Mouse (Mus musculus) cerebellum, adult 2 months (tissue): ENCODE results near the gene Rundc1. TPM values are rescaled to one million over a fixed set of nuclear protein-coding genes. Genes with fewer than 3 reads are reported as not detected.
"Not testable (repeated sequence)": the region's sequence is repeated elsewhere in the genome, so short reads cannot be mapped to it uniquely, and the experiment has no call there.

Experiments used
- DNase-seq, 2 experiments: peaks; one replicate each; pipeline ENCODE4 v3.0.0; 2021
- H3K27ac ChIP-seq: fragments of 200-500 bp; 2 replicates; pipeline ENCODE4 v1.5.1; 2012; ENCODE audit warnings: low read length, control low read depth, inconsistent platforms; ENCODE audit not compliant: insufficient read depth
- H3K27me3 ChIP-seq: fragments of 200-500 bp; 2 replicates; pipeline ENCODE4 v1.6.1; 2012; ENCODE audit warnings: inconsistent platforms, mild to moderate bottlenecking, low read length, moderate library complexity; ENCODE audit not compliant: control insufficient read depth, insufficient read depth
- H3K4me1 ChIP-seq: fragments of 200-500 bp; 2 replicates; pipeline ENCODE4 v1.6.1; 2011; ENCODE audit warnings: low read length; ENCODE audit not compliant: control insufficient read depth, insufficient read depth
- H3K4me3 ChIP-seq: fragments of 200-500 bp; replicated peaks from 2 replicates; pipeline ENCODE3; 2011; ENCODE audit warnings: mild to moderate bottlenecking, low read depth, low read length, control low read depth; ENCODE audit not compliant: insufficient read depth
- CTCF ChIP-seq: fragments of 200-500 bp; IDR thresholded peaks from 2 replicates; pipeline ENCODE4 v1.5.1; 2011; ENCODE audit warnings: low read depth, mild to moderate bottlenecking, control low read depth, low read length, moderate library complexity, borderline replicate concordance; ENCODE audit not compliant: insufficient read depth
- POLR2A ChIP-seq: fragments of 200-500 bp; IDR thresholded peaks from 2 replicates; pipeline ENCODE4 v1.6.1; 2011; ENCODE audit warnings: low read length, control low read depth, borderline replicate concordance; ENCODE audit not compliant: insufficient read depth
- WGBS: fragments of 180-500 bp; shearing (Covaris S2); methylation state at CpG from one replicate; pipeline ENCODE4 v1.1.7; 2018; 5-methylcytosine and 5-hydroxymethylcytosine counted together
- polyA plus RNA-seq: library from polyadenylated mRNA; depleted of rRNA; stranded (reverse); fragments of >200 nt; gene quantifications from 2 replicates; pipeline ENCODE4 v1.2.3, GENCODE M21; 2012; rRNA removed

The Rundc1 gene
- polyA plus RNA-seq, result 31.8 and 32.0 TPM in 2 replicates

DNA sequence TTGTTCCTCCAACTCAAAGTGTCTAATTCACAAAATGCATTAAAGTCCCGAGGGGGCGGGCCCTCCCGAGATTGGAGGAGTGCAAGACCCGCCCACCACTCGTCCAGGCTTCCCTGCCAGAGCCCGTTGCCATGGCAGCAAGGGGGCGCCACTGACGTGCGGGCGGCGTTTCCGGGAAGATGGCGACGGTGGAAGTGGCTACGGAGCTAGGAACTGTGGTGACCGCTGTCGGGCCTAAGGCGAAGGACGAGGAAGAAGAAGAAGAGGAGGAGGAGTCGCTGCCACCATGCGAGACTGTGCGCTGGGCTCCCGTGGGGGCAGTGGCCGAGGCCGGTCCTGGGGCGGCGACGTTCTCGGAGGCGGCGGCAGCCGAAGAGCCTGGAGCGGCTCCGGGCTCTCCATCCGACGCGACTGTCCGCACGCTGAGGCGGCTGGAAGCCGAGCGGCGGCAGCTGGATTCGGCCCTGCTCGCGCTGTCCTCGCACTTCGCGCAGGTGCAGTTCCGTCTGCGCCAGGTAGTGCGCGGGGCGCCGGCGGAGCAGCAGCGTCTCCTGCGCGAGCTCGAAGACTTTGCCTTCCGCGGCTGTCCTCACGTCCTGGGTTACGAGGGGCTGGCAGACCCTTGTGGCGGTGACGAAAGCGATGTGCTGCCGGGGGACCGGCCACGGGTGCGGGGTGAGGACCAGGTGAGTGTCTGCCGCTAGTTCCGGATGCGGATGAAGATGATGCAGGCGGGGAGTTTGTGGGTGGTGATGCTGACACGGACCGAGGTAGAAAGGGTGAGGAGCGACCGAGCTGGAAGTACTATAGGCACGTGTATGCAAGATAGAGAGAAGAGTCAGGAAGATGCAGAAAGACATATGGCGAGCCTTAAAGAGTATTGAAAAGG lies at the start of gene Rundc1, which contains the start of gene Ptges3l:
TSS of gene Rundc1 (plus strand) at position 161 of the 889 bp plus-strand sequence.
TSS of gene Ptges3l (minus strand) at position 409 of the 889 bp plus-strand sequence.
- no peak; the same call in 1 of the 2 replicates for TF ChIP-seq CTCF
- TF ChIP-seq POLR2A, result peak; percentile 76; the same call in 1 of the 2 replicates
- H3K4me3 ChIP-seq, result peak within 1 kb of the TSS; percentile 98
- H3K4me1 ChIP-seq, result peaks cover 9% of the 10 kb centered on the region
- under 1% methylated on average over 81 of the region's 81 CpGs for WGBS
- H3K27ac ChIP-seq, result peak within 1 kb of the TSS; percentile 78
- peak; percentile 95 to 97 for DNase-seq
- no peaks in the 10 kb centered on the region for H3K27me3 ChIP-seq

DNA sequence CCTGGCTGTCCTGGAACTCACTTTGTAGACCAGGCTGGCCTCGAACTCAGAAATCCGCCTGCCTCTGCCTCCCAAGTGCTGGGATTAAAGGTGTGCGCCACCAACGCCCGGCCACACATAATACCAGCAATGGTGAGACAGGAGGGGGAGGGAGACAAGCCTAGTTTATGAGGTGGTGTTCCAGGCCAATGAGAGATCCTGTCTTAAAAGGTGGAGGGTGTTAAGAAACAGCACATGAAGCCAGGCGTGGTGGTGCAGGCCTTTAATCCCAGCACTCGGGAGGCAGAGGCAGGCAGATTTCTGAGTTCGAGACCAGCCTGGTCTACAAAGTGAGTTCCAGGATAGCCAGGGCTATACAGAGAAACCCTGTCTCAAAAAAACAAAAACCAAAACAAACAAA lies 46.7 kb upstream of the Rundc1 start:
- WGBS, result 90% methylated on average over 8 of the region's 8 CpGs
- not testable (repeated sequence) for H3K27ac ChIP-seq, H3K4me1 ChIP-seq, H3K4me3 ChIP-seq, H3K27me3 ChIP-seq, DNase-seq

DNA sequence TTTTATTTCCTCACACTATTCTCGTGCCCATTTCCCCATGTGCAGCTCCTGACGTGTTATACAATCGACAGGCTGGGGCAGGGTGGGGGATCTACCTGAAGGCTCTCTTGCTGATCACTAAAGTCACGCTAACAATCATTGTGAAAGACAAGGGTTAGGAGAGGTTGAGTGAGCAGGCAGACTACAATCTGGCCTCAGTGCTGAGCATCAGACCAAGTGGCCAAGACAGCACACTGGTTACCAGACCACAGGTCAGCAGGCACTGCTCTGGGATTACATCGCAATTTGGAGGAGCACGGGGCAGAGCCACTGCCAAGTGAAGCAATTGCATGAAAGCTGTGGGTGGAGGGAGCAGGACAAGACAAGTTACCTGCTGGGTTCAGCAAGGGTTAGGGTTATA lies 46.0 kb upstream of the Rundc1 start:
- Histone ChIP-seq H3K4me3 (no peak overlapping the region), H3K27ac (no peak overlapping the region), H3K27me3 (no peaks in the 10 kb centered on the region), H3K4me1 (no peaks in the 10 kb centered on the region; the same call in 1 of the 2 replicates)
- no peak for TF ChIP-seq POLR2A
- no peak for TF ChIP-seq CTCF
- DNase-seq, result no peak
- 73% methylated on average over 6 of the region's 6 CpGs for WGBS

DNA sequence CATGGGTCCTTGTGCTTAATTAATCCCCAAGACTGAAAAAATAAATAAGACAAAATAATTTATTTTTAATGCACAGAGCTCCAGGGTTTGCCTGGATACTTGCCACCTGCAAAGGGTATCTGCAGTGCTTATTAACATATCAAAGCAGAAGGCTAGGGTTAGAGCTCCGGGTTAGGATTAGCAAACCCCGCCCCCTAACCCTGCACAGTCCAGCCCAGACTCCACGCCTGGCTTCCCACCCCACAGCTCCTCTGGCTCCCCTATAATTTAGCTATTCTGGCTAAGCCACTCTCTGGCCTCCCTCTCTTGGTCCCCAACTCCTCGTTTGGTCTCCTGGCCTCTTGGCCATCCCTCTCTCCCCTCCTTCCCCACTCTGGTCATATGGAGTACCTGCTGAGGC lies 43.1 kb upstream of the Rundc1 start:
- Histone ChIP-seq H3K27ac (no peak overlapping the region), H3K4me1 (no peaks in the 10 kb centered on the region; the same call in 1 of the 2 replicates), H3K4me3 (no peak overlapping the region), H3K27me3 (no peaks in the 10 kb centered on the region)
- WGBS, result 11% methylated on average over 4 of the region's 4 CpGs
- TF ChIP-seq CTCF (no peak), POLR2A (no peak)
- no peak for DNase-seq

DNA sequence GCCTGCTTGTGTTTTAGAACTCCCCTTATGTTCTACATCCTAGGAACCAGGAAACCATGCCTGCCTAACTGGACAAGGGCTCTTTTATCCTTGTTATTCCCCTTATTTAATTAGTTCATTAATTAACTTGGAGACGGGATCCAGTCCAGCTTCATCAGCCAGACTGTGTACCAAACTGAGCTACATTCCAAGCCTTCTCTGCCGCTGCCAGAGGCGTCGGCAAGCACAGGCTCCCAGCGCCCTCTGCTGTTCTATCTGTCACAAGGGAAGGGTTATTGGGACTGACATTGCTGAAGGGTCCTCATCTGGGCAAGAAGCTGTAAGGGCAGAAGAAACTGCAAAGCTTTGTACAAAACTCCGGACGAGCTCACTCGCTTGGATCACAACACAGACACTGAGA lies 29.8 kb upstream of the Rundc1 start:
- TF ChIP-seq CTCF (peak; percentile 77), POLR2A (no peak)
- WGBS, result 4% methylated on average over 8 of the region's 8 CpGs
- H3K27ac ChIP-seq, result no peak overlapping the region
- no peak overlapping the region for H3K4me3 ChIP-seq
- H3K4me1 ChIP-seq, result no peaks in the 10 kb centered on the region
- no peaks in the 10 kb centered on the region for H3K27me3 ChIP-seq
- DNase-seq, result peak; percentile 60

DNA sequence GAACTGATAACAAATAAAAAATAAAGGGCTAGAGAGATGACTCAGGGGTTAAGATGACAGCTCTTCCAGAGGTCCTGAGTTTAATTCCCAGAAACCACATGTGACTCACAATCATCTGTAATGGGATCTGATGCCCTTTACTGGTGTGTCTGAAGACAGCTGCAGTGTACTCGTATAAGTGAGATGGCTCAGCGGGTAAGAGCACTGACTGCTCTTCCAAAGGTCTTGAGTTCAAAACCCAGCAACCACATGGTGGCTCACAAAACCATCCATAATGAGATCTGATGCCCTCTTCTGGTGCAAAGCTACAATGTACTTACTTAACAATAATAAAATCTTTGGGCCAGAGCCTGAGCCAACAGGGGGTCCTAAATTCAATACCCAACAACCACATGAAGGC lies 9.6 kb upstream of the Rundc1 start:
- WGBS, result 72% methylated on average over 2 of the region's 2 CpGs
- DNase-seq, result no peak
- Histone ChIP-seq H3K4me1 (no peaks in the 10 kb centered on the region), H3K27me3 (no peaks in the 10 kb centered on the region), H3K4me3 (no peak overlapping the region), H3K27ac (no peak overlapping the region)
- TF ChIP-seq CTCF (no peak), POLR2A (no peak)

DNA sequence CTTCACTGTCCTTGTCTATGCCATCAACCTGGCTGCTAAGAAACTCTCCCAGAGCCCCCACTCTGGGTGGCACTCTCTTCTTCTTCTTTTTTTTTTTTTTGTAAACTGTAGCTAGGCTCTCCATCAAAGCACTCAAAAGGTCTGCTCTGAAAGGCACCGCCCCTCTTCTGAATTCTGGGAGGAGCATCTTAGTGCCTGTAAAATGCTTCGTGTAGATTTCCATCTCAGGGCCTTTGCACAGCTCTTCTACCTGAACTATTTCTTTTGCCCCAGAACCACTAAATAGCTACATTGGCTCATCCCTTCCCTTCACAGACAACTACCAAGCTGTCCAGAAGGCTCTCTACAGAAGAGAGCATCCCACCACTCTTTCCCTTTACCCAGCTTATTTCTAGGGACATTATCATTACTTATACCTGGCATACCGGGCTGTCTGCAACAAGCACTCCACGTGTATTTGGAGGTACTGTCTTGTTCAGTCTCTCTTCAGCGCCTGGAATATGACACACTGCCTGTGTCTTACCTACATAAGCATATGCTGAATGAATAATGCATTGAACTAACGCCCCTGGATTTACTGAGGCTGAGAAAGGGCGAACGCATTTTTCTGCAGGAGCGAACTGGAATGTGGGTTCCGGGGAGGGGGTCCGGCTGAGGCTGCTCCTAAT lies 8.3 kb upstream of the Rundc1 start:
- H3K4me3 ChIP-seq, result peak overlapping the region; percentile 90
- peak overlapping the region; percentile 55; the same call in 1 of the 2 replicates for H3K27ac ChIP-seq
- DNase-seq, result no peak
- TF ChIP-seq POLR2A (no peak), CTCF (no peak)
- H3K4me1 ChIP-seq, result no peaks in the 10 kb centered on the region
- H3K27me3 ChIP-seq, result no peaks in the 10 kb centered on the region
- 1% methylated on average over 11 of the region's 11 CpGs for WGBS
